Mouse (Mus musculus) ovary, postnatal 14 days (tissue): ENCODE measurements around the gene Prr9.
A peak's percentile ranks its signal among the peaks of the same experiment; 100 is the strongest.

Experiments used
- DNase-seq: peaks from one replicate; pipeline ENCODE4 v3.0.0; 2022; ENCODE audit warnings: low spot score

Gene Prr9

DNA sequence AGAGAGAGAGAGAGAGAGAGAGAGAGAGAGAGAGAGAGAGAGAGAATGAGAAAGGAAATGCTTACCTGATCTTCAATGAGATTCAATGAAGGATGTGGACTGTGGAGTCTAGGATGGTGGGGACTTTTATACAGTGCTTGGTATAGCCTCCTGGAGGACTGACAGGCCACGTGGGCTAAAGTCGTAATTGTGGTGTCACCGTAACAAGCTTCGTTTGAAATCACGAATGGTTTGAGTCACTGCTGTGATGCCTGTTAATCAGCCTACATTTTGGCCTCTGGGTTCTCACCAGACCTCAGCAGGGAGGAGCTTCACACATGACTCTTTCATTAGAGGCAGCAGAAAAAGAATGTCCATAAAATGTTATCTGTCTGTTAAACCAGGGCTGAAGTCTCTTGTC is at the start of gene Prr9:
TSS of gene Prr9 (minus strand) at position 101 of the 400 bp plus-strand sequence.
- DNase-seq = no peak

DNA sequence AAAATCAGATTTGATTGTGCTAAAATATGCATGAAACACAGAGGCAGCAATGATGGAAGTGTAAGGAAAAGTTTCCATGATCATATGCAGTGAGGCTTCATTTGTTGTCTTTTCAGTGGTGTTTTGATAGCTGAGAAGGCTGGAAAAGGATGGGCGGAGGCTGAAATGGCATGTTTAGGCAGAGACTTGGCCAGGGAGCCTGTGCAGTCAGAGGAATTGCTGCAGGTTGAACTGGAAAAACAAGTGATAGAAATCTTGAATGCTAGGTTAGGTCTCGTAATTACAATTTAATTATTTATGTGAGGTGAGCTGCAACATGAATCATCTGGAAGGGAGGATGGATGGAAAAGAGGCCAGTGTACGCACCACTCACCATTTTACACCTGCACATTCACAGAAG is 46.1 kb upstream of the Prr9 start:
- DNase-seq = no peak

DNA sequence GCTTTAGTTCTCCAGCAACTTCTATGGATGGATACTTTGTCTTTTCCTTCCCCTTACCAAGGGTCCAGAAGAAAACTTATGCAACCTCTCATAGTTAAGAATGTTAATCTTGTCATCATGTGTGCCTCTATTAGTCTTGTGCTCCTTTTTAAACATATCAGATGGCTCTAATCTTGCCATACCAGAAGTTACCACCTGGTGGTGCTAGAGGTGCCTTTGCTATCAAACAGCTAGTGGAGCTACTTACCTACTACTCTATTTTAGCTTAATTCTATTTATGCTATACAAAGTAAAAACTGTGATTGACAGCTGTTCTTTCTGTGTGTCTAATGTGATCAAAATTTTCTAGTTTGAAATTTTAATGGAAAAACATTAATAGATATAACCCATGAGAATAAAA is 29.6 kb upstream of the Prr9 start:
- DNase-seq = peak; percentile 31

DNA sequence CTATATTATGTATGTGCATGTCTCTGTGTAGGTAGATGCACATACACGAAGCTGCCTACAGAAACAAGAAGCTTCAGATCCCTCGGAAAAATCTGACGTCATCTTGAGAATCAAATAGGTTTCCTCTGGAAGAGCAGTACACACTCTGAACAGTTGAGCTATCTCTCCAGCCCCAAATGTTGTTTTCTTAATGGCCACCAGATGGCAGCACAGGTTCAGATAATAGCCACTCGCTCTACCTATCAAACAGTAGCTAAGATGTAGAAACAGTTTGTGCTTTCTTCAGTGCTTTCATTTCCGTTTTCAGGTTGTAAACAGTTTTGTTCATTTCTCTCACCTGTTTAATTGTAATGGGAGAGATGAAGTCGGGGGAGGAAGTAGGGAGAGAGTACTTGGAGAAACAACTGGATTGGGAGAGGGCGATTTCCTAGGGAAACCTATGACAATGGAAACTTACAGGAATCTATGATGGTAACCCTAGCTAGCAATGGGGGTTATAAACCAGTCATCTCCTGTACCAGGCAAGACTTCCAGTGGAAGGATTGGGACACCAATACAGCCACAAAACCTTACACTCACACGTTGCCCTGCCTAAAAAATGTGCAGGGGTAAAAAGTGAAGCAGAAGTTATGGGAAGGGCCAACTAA is 27.0 kb upstream of the Prr9 start:
- peak; percentile 43 for DNase-seq

DNA sequence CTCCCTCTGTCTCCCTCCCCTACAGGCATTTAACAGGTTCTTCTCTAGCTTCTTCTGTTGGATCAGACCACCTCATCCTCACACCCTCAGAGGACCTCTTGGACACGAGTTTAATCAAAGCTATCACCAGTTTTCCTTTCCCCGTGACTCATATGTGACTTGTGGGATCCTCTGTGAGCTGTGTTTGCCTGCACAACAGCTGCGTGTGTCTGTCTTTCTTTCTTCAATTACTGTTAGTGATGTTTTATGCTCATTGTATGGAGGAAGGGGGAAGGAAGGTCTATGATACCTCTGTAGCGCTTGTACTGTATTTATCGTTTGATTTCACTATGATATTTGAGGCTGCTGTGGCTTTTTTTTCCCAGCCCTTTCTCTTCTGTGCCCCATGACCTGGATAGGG is 24.2 kb upstream of the Prr9 start:
- DNase-seq = no peak

DNA sequence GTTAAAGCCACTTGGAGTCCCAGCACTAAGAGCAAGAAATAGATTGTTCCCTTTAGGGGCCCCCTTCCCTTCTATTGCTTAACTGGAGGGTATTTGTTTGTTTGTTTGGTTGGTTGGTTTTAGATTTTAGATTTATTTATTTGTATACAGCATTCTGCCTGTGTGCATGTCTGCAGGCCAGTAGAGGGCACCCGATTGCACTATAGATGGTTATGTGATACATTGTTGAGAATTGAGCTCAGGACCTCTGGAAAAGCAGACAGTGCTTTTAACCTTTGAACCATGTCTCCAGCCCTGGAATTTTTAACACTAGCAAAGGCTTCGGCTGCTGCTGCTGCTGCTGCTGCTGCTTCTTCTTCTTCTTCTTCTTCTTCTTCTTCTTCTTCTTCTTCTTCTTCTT is 23.7 kb upstream of the Prr9 start:
- DNase-seq = no peak

DNA sequence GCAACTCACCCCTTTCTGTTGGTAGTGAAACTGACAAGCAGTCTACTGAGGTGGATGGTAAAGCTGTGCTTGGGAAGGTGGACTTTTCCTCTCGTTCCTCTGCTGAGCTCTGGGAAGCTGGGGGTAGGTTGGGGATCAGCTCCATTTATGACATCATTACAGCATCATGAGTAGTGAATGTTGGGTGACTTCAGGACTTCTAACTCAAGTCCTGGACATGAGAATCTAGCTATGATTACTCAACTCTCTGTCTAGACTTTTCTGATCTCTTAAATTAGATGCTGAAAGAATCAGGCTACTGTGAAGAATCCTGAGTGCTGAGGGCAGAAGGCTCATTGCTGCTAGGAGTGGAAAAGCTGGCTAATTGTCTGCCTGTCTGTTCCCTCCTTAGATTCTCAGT is 18.9 kb upstream of the Prr9 start, which contains the start of gene Lelp1:
TSS of gene Lelp1 (minus strand) at position 101 of the 400 bp plus-strand sequence.
- DNase-seq = no peak

DNA sequence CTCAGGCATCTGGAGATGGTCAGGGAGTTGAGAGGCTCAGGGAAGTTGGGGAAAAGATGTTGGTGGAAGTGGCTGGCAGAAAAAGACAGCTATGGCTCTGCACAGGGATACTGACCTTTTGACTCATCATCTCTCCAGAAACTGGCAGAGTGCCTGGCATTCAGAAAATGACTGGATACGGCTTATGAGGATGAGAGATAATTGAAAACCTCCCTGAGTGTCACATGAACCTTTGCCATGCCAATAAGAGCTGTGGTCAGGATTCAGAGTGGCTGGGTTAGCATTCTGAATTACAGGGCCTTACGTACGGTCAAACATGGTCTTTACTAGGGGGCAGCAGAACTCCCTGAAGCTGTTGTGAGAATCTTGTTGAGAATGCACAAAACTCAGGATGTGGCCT is 2.8 kb downstream of the Prr9 start:
- no peak for DNase-seq

DNA sequence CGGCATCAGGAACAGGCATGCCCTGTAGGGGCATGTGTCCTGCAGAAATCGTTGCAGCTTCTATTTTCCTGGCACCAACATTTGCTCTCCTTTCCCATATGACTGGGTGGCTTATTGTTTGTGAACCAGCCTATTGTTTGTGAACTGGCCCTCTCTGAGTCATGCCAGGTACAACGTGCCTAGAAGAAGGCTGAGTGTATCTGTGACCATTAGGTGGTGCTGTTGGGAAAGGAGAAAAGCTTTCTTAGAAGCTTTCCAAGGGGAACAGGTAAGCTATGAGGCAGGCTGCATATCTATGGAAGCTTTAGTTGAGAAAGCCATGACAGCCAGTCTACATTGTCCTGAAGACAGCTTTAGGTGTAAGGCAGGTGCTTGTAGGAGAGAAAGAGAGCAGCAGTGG is 5.8 kb downstream of the Prr9 start:
- DNase-seq = peak; percentile 1

DNA sequence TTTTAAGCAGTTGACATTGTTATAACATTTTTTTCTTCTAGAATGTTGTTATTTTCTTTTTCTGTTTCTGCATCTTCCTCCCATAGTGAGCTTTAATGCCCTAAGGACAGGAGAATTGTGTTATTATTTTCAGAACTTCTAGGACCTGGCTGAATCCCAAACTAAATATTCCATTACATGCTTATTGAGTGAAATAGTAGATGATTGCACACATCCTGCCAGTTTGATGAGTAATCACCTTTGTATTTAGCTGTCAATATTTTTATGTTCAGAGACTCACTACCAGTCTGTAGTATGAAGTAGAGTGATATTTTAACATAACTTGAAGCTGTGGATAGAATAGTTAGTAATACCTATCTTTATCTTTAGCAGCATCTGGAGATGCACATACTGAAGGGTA is 12.2 kb downstream of the Prr9 start:
- DNase-seq = no peak

DNA sequence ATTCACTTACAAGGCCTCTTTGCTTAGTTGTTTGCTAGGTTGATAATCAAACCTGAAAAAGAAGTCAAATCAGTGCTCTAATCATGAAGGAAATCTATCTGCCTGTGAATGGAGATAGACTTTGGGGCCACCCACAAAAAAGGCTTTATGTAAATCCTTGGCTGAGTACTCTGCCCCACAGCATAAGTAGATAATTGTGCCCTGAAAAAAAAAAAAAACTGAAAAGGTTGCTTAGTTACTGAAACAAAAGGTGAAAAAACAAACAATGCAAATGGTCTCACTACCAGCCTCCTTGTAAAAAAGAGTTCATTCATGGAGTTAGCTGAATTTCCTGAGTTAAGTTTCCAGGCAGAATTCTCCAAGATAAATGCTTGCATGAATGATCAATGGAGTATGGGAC is 13.0 kb downstream of the Prr9 start:
- DNase-seq = no peak

DNA sequence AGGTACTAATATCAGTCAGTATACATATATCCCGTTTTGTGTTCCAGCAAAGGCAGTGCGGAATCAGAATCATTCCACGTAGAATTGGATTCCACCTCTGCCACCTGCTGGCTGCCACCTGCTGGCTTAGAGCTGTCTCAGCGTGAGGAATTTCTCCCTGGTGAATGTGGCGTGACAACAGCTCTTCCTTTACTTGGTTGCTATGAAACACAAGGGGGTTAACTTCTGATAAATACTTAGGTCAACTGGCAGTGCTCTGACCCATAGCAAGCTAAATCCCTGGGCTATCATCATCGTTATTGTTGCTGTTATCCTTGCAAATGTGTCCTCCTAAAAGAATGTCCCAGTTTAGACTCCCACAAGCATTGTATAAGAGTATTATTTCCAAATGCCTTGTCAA is 17.2 kb downstream of the Prr9 start:
- no peak for DNase-seq

DNA sequence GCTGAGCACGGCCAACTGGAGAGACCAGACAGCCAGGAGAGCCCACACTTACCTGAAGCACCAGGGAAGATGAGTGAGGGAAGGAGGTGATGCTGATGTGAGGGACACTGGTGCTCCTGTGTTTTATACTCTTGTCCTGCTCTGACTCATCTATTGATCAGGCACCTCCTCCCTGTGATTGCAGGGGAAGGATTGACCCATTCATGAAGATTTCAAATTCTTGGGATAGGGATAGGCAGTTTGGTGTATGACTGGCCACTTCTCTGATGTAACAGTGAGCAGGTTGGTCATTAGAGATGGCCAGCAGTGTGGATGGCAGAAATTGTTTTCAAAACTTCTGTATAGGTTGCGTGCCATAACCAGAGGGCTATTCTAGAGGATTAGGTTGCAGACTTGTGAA is 40.7 kb downstream of the Prr9 start, which contains the start of gene Lor:
TSS of gene Lor (minus strand) at position 101 of the 400 bp plus-strand sequence.
- no peak for DNase-seq

DNA sequence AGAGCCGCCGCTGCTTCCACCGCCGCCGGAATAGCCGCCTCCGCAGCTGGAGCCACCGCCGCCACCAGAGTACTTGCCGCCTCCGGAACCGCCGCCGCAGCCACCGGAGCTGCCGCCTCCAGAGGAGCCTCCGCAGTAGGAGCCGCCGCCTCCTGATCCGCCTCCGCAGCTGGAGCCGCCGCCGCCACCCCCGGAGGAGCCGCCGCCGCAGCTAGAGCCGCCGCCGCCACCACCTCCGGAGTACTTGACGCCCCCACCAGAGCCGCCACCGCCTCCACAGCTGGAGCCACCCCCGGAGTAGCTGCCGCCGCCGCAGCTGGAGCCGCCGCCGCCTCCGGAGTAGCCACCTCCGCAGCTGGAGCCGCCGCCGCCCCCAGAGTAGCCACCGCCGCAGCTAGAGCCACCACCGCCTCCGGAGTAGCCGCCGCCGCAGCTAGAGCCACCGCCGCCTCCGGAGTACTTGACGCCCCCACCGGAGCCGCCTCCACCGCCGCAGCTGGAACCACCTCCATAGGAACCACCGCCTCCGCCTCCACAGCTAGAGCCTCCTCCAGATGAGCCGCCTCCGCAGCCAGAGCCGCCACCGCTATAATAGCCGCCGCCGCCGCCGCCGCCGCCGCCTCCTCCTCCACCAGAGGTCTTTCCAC is 42.3 kb downstream of the Prr9 start:
- peak; percentile 20 for DNase-seq

DNA sequence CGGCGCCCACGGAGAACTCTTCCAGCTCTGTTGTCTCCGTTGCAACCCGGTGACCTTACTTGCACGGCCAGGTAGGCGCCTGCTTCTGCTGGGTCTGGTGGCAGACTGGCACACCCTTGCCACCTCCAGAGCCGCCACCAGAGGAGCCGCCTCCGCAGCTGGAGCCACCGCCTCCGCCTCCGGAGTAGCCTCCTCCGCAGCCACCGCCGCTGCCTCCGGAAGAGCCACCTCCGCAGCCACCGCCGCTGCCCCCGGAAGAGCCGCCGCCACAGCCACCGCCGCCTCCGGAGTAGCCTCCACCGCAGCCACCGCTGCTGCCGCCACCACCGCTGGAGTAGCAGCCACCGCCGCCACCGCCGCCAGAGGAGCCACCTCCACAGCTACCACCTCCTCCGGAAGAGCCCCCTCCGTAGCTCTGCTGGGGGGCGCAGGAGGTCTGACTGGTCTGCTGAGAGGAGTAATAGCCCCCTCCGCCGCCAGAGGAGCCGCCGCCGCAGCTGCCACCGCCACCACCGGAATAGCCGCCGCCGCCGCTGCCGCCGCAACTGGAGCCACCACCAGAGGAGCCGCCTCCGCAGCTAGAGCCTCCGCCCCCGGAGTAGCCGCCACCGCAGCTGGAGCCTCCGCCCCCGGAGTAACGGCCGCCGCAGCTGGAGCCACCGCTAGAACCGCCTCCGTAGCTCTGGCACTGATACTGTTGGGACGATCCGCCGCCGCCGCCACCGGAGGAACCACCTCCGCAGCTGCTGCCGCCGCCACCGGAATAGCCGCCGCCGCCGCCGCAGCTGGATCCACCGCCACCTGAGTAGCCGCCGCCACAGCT is 43.1 kb downstream of the Prr9 start:
- peak; percentile 44 for DNase-seq
